Mouse (Mus musculus) mature B cell (primary cell): Measurements from ENCODE around the gene Ccdc32.

Source experiments
- in situ Hi-C: fragments of 300-500 bp; cut with MboI; formaldehyde crosslinking; loops from 2 replicates; pipeline ENCODE4 v1.14.3; 2019

Ccdc32 gene

DNA sequence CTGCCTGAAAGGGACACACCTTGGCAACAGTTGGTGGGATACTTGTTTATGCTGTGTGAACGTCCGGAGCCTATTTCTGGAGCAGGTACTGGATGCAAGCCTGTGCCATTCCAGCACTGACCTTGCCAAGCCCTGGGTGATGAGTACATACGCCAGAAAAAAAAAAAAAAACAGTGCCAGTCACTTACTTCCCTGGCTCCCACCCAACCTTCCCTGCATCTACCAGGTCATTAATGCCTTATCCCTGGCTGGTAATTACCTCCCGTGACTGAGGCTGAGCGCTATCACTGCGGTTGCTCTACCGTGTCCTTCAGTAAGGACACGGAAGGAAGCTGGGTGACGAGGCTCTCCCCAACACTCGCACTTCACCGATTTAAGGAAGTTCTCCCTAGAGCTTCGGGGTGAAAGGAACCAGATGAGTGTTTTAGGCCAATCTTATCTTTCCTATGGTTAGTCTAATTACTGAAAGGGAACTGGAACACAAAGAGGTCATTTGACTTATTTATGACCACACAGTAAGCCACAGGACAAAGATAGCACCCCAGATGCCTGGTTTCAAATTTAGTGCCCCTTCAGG lies 13.5 kb downstream of the Ccdc32 start:
- in situ Hi-C loops = no loop called here

DNA sequence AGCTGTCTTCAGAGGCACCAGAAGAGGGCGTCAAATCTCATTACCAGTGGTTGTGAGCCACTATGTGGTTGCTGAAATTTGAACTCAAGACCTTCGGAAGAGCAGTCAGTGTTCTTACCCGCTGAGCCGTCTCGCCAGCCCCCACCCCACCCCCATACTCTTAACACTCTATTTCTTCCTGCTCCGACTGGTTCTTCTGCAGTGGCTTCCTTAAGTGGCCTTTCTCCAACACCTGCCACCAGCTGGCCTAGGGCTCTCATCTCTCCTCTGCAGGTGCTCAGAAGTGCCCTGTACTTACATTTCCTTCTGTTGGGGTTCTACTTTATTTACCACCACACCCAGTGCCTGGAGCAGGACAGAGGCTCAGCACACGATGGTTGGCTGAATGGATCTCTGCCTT lies 14.2 kb downstream of the Ccdc32 start:
- in situ Hi-C loops = no loop called here

DNA sequence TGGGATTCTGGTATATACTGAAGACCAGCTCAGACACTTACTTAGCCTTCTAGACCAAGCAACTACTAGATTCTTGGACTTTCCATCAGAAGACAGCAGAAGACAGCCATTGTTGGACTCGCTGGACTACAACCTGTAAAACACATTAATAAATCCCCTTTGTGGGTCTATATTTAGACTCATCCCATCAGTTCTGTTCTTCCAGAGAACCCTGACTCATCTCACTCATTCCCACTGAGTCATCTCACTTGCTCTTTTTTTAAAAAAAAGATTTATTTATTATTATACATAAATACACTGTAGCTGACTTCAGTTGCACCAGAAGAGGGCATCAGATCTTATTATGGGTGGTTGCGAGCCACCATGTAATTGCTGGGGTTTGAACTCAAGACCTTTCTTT lies 19.8 kb downstream of the Ccdc32 start:
- in situ Hi-C loops = no loop called here

DNA sequence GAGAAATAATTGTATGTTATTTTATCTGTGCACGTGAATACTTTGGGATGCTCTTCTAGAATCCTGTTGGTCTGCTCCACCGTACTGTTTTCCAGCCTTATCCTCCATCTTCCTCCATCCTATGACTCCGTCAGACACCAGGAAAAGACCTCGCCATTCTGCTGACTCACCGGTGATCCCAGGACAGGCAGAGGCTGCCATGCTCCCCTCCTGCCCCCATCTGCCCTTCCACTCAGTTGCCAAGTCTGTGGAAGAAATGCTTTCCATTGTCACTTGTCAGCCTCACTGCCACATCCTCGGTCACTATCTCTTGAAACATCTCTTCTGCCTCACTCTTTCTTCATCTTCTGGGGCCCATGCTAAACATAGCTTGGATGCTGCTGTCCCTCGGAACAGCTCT lies 22.3 kb downstream of the Ccdc32 start:
- in situ Hi-C loops = no loop called here

DNA sequence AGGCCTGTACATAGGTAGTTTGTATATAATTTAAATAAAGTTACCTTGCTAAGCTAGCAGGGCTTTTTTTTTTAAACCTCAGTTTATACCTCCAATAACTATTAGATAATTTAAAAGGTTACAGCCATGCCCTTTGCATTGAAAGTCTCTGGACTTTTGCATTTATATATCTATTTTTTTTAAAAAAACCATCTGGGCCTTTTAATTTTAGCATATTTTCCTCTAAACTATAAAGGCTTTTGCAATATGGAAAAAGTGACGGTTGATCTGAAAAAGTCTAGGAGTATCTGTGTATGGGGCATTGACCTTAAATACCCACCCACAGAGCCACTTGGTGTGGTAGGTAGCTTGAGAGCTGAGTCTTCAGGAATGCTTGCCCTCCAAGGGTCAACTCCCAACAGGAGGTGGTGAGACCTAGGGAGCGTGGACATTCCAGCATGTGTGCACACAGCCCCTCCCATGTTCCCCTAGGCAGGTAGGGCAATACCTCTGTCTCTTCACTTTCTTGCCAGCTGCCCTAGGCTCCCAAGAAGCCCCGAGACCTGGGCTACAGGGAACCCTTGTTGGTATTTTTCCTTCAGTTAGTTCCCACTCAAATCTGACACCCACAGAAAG lies 30.1 kb downstream of the Ccdc32 start:
- in situ Hi-C loops = no loop called here

DNA sequence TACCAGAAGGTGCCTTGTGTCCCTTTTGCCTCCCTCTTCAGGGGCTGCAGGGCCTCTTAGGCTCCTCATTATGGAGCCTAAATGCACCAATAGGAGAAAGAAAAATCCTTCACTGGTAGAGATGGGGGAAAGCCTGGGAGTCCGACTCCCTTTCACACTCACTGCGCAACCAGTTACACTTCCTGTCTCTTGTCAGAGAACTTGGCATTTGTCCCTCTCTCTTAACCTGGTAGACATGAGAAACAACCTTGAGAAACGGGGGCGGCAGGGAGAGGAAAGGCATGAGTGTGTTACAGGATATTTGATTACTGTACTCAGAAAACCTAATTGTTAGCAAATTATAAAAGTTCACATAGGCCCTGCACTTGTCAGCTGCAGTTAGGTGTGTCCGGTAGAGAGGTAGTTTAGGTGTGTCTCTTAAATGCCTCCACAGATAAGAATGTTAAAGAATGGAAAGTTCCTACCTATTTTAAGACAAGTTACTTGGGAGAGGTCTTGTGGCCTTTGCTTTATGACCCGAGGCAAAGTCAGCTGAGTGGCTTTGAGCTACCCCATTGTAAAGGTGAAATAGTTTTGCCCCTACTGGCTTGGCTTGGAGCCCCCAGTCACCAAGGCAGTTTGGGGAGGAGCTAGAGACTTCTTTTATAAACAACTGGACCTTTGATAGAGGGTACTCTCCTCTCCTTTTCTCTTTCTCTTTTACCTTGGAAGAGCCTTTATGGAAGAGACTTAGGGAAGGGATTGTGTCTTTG lies 30.9 kb downstream of the Ccdc32 start:
- in situ Hi-C loops = no loop called here

DNA sequence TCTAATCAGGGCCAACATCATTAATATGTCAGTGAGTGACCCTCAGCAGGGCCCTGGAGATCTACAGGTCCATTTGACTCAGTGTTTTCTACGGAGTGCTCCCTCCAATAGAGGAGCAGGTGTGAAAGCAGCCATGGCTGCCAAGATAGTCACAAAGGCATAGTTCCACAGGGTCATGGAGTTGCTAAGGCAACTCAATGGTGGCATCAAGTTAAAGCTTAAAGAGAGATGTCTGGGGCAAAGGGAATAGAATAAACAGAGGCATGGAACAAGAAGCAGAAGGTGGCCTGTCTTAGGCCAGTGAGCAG lies 32.4 kb downstream of the Ccdc32 start:
- in situ Hi-C loops = no loop called here

DNA sequence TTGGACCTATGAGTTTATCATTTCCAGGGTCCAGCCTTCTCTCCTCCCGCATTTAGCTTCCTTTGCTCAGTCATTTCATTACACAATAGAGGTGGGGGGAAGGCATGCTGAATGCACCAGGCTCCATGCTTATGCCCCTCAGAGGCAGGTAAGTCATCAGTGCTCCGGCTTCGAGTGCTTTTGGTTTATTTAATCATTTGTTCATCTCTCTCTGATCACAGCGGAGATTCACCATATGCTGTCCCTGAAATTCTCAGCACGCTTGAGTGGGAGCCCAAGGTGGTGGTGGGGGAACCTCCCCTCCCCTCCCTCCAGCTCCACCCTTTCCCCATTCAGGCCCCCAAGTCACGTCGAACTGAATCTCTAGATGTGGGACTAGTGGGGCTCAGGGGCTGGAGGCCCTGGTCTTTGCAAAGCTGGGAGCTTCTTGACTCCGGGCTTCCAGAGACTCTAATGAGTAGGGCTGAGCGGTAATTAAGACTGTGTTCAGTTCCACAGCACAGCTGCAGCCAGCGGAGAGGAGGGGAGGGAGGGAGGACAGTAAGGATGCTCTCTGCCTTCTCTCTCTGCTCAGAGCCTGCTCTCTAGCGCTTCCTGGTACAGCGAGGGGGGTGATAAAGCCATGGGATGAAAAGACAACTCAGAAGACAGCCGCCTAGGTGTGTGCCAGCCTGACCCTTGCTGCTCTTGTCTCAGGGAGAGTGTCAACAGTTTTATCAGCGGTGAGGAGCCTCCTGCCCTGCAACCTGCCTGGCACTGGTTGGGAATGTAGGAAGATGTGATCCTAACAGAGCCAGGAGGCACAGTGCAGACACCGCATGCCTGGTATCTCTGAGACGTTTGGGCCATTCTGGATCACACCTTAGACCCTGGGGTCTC lies 33.0 kb downstream of the Ccdc32 start:
- in situ Hi-C loops = no loop called here

DNA sequence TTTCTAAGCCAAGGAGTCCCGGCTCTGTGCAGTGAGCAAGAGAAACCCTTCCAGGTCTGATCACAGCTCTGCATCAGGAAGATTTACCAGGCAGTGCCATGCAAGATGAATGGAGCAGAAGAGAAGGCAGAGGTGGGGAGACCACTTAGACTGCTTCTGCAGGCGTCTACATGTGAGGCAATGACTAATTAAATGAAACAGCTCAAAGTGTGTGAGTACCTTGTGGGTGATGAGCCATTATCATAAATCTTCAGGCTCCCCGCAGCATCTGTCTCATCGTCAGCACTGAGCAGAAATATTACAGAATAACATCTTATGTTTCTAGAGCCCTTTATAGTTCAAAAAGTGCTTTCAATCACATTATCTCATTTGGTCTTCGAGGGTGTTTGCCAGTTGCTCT lies 33.7 kb downstream of the Ccdc32 start:
- in situ Hi-C loops = no loop called here

DNA sequence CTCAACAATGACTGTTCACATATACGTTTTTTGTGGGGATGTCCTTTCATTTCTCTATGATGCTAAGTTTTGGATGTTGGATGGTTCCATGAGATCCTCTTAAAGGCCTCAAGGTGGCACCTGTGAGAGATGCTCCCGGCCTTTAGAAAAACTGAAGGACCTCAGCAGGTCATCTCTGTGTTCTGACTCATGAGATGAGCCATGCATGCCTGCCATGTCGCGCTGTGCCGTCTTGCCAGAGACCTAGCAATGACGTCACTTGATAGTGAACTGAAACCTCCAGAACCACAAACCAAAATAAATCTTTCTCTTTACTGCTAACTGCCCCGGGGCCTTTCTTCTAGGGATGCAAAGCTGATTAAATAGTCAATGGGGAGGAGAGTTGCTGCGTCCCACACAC lies 45.4 kb downstream of the Ccdc32 start:
- in situ Hi-C loops = no loop called here

DNA sequence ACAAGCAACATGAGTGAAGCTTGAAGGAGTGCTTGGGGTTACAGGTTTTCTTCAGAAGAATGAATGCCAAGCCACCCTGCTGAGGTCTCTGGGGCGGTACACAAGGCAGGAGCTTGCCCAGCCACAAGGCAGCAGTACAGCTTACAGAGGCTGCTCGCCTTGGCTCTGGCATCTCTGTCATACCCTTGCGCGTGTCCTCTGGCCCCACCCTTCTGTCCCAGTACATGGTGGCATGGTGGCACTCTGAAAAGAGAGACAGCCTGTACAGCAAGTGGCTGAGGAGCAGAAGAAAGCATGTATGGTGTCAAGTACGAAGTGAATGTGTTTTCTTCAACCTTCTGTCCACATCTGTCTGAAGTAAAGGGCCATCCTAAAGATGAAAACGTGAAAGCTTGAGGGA lies 48.4 kb downstream of the Ccdc32 start:
- in situ Hi-C loops = no loop called here

DNA sequence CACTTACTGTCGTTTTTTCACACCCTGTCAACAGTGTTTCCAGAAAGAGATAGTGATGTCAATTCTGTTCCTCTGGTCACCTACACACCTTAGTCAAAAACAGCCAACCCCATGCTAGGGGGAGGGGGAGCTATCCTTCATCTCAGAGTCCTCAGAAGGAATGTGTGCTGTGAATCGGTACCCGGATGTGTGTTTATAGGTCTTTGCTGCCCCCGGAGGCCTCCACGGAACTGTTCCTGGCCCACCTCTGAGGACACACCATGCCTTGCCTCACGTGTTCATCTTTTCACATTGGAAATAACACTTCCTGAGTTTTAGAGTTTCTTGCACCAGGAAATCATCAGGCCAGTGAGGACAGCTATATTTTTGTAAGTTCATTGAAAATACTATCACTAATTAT lies 51.1 kb downstream of the Ccdc32 start:
- in situ Hi-C loops = no loop called here

DNA sequence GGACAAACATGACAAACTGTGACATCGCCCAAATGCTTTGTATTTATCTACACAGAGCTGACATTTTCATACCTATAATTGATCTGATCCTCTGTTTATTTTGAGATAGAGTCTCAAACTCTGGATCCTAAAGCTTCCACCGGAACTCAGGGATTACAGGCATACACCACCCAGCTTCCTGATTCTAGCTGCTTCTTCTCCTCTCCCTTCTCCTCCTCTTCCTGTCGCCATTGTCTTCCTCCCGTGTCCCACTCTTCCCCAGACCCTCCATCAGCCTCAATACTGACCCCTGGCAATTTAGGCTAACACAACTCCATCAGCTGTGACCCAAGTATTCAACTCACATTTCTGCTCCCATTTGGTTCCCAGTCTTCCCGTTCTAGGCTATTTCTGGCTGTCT lies 52.3 kb downstream of the Ccdc32 start:
- in situ Hi-C loops = no loop called here

DNA sequence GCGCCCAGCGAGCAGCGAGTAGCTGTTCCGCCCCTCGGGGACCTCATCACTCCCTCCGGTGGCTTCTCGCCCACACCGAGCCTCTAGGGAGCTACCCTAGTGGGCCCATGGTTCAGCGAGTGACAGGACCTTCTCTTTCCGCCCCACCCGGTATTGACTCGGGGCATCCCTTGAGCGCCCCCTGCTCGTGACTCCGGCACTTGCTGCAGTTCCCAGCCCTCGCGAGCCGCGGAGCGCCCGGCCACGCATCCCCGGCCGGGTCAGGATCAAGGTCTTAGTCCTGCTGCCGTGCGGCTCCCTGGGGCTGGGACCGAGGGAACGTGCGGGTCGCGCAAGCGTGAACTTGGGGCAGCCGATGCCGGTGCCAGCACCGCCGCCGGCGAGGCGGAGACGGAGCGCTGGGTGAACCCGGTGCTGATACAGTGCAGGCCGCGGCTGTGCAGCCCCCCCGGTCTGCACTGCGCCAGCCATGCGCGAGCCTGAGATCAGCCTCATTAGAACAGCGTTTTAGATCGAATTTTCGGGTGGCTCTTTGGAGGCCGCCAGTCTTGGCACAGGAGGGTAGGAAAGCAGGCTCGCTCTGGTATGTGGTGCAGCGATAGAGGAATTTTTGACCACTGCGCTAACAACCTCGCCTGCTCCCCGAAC lies 52.8 kb downstream of the Ccdc32 start:
- in situ Hi-C loops = no loop called here

DNA sequence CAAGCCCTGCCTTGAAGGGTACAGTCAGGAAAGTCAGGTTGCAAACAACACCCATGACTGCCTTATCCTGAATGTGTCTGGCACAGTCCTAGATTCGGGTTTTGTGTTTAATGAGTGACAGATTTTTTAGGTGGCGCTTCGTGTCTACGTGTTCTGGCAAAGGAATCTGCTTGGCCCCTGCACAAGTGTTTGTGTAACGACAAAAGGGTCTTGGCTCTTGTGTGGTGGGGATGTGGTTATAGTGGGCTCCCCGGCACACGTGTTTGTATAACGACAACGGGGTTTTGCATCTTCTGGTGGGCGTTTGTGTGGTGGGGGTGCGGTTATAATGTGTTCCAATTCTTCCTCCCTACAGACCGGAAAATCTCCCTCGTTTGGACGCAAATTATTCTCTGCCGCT lies 53.3 kb downstream of the Ccdc32 start:
- in situ Hi-C loops = no loop called here

DNA sequence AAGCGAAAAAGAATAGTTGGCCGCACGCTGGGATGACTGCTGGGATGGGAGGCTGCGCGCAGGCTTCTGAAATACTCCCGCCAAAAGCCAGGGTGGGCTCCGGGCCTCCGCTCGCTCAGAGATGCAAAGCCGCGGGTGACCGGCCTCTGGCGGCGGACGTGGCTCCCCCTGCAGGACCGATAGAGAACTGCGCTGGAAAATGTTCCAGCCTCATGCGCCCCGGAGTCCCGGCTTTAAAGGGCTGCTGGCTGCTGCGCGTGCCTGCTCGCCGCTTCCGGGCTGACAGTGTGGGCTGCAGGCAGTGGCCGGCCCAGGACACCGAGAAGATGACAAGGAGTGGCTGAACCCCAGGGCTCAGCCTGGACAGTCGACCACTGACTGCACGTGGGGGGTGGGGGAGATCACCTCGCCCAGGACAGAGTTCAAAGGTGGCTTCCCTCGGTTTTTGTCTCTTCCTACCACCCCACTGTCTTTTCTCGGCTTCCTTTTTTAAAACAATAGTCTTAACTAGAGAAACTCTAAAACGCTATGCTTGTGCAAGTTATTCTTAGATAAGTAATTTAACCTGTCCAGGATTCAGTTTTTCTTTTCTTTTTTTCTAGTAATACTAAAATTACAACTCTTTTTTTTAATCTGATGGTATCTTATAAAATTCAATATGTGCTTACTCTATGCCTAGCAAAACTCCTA lies 56.4 kb downstream of the Ccdc32 start:
- in situ Hi-C loops = no loop called here

DNA sequence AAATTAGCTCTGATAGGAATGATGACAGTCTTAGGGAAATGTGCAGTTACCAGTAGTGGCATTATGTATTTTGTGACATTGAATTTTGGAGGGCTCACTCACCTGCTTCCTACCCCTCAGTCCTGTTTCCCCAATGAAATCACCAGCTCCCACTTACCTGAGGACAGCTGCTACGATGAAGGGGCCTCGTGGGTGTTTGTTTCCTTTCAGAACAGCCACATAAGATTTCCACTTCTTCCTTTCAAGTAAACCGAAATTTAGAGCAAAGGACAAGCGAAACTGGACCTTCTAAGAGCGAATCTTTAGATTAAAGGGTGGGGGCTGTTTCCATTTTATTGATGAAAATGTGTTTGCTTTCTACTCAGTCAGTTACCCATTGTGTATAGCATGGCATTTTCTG lies 57.1 kb downstream of the Ccdc32 start:
- in situ Hi-C loops = no loop called here

DNA sequence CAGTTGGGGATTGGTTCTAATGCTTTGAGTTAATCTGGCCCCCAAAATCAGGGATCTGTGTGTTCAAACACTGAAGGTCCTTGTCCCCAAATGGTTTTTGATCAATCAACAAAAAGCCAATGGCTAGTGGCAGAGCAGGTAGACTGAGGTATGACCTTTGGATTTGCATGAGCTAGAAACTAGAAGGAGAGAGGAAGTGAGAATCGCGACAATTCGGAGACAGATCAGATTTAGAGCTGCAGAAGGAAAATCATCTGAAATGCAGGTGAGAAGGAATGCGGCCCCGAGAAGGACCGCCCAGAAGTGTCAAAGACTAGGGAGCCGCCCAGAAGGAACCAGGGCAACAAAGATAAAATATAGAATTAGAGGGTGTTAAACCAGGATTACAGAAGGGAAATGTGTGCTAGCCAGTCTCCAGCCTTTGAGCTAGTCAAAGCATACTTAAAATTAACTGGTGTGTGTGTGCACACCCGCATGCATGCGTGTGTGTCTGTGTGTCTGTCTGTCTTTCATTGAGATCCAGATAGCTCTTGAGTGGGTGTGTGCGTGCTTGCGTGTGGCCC lies 59.5 kb downstream of the Ccdc32 start:
- in situ Hi-C loops = loop anchor here (10.0 kb wide), 1 partner anchor 205 kb away; the partner anchor contains the start of gene Ccdc9b
